Mouse (Mus musculus): Measurements from ENCODE around the gene H2-Aa. TPM values are rescaled to one million over a fixed set of nuclear protein-coding genes. Genes with fewer than 3 reads are reported as not detected.

Gene H2-Aa
- total and polyA plus RNA-seq, 3 experiments: not detected

DNA sequence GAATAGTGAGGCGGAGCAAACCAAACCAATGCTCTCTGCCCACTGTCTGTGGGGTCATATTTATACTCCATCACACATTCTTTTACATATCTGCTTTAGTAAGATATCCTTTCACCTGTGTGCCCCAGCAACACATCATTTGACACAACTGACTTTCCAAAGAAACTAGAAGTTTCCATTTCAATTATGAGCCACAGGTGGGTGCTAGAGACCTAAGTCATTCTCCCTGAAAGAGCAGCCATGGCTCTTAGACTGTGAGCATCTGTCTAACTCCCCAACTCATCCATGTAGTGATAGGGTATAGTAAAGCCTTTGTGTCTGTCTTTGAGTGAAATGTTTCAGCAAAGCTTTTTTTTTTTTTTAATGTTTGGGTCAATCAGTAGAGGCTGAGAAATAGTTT, 15.5 kb downstream of the H2-Aa start:
- Histone ChIP-seq H3K27me3 (ENCODE audit: control insufficient read depth in 1 of 2, insufficient read depth in 2 of 2, low read length in 2 of 2) (no peaks in the 10 kb centered on the region), H3K79me2 (ENCODE audit: control insufficient read depth, insufficient read depth, low read length, poor library complexity) (no peaks in the 10 kb centered on the region), H3K4me3 (ENCODE audit: control insufficient read depth in 1 of 2, insufficient read depth in 1 of 2, low read depth in 2 of 2, low read length in 2 of 2) (no peak overlapping the region), H3K4me1 (ENCODE audit: control insufficient read depth in 1 of 2, insufficient read depth in 2 of 2, low read length in 2 of 2) (no peaks in the 10 kb centered on the region), H3K9ac (ENCODE audit: control insufficient read depth, low read depth, low read length, poor library complexity, severe bottlenecking) (no peak overlapping the region), H3K36me3 (ENCODE audit: control insufficient read depth in 1 of 2, insufficient read depth in 2 of 2, low read length in 2 of 2) (no peaks in the 10 kb centered on the region), H3K9me3 (replicated peaks; ENCODE audit: insufficient read depth, low read length) (no peaks in the 10 kb centered on the region), H3K27ac (ENCODE audit: control insufficient read depth, low read depth, low read length) (no peak overlapping the region)
- TF ChIP-seq ZNF384 (IDR thresholded peaks at IDR 0.05; ENCODE audit: low read depth, low read length): no peak
- TF ChIP-seq HCFC1 (IDR thresholded peaks at IDR 0.05; ENCODE audit: low read depth, low read length): no peak
- no peak for TF ChIP-seq SIN3A (IDR thresholded peaks at IDR 0.05; ENCODE audit: low read length)
- no peak for TF ChIP-seq POLR2A (IDR thresholded peaks at IDR 0.05; ENCODE audit: control insufficient read depth in 1 of 2, insufficient read depth in 1 of 2, low read depth in 1 of 2, low read length in 2 of 2, poor library complexity in 1 of 2)
- no peak for TF ChIP-seq GATA1 (IDR thresholded peaks at IDR 0.05; ENCODE audit: low read depth, low read length)
- TF ChIP-seq MXI1 (IDR thresholded peaks at IDR 0.05; ENCODE audit: low read depth, low read length): no peak
- no peak for TF ChIP-seq EP300 (IDR thresholded peaks at IDR 0.05; ENCODE audit: low read depth in 1 of 2, low read length in 2 of 2)
- TF ChIP-seq ZKSCAN1 (IDR thresholded peaks at IDR 0.05; ENCODE audit: low read depth, low read length): no peak
- TF ChIP-seq RCOR1 (IDR thresholded peaks at IDR 0.05; ENCODE audit: low read depth, low read length): no peak
- no peak for TF ChIP-seq E2F4 (IDR thresholded peaks at IDR 0.05; ENCODE audit: borderline replicate concordance, low read depth, low read length)
- TF ChIP-seq ZC3H11A (IDR thresholded peaks at IDR 0.05; ENCODE audit: low read depth, low read length): no peak
- TF ChIP-seq USF1 (IDR thresholded peaks at IDR 0.05; ENCODE audit: low read depth, low read length): no peak
- no peak for TF ChIP-seq MYC (IDR thresholded peaks at IDR 0.05; ENCODE audit: low read depth, low read length)
- no peak for TF ChIP-seq CTCF (IDR thresholded peaks at IDR 0.05 in 2 of 3, conservative IDR thresholded peaks at IDR 0.05 in 1 of 3; ENCODE audit: control insufficient read depth in 1 of 3, insufficient read depth in 1 of 3, low read depth in 2 of 3, low read length in 3 of 3, poor library complexity in 1 of 3, severe bottlenecking in 1 of 3)
- TF ChIP-seq MAFK (IDR thresholded peaks at IDR 0.05; ENCODE audit: borderline replicate concordance, low read depth, low read length): no peak
- no peak for TF ChIP-seq NRF1 (IDR thresholded peaks at IDR 0.05; ENCODE audit: insufficient read depth, low read depth, low read length, poor library complexity, severe bottlenecking)
- no peak for TF ChIP-seq POLR2AphosphoS2 (IDR thresholded peaks at IDR 0.05; ENCODE audit: low read length)
- DNase-seq (ENCODE audit: low read depth, low spot score): no peak

DNA sequence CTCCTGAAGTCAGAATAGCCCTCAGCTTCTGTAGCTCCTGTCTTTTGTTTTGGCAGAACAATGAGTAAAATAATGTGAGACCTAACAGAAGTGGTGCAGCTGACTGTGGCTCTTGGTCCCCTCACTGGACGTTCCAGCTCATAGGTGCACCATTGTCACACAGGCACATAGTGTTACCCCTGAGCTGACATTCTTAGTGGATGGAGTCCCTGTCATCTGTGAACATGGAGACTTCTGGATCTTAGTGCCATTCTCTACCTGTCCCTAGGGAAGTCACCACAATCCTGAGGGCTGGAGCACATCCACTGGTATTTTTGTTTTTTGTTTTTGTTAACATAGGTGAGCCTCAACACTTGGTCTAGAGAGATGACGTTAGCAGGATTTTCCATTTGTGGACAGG, 16.7 kb downstream of the H2-Aa start:
- H3K9ac ChIP-seq (ENCODE audit: control insufficient read depth, low read depth, low read length, poor library complexity, severe bottlenecking): no peak overlapping the region
- no peak overlapping the region for H3K27ac ChIP-seq (ENCODE audit: control insufficient read depth, low read depth, low read length)
- TF ChIP-seq NRF1 (IDR thresholded peaks at IDR 0.05; ENCODE audit: insufficient read depth, low read depth, low read length, poor library complexity, severe bottlenecking): no peak
- no peak for TF ChIP-seq KAT2A (conservative IDR thresholded peaks at IDR 0.05; ENCODE audit: low read depth, low read length)
- no peak for TF ChIP-seq TBP (IDR thresholded peaks at IDR 0.05; ENCODE audit: low read depth, low read length)
- no peak for TF ChIP-seq CTCF (IDR thresholded peaks at IDR 0.05 in 2 of 3, conservative IDR thresholded peaks at IDR 0.05 in 1 of 3; ENCODE audit: control insufficient read depth in 1 of 3, insufficient read depth in 1 of 3, low read depth in 2 of 3, low read length in 3 of 3, poor library complexity in 1 of 3, severe bottlenecking in 1 of 3)
- TF ChIP-seq ZMIZ1 (IDR thresholded peaks at IDR 0.05; ENCODE audit: low read depth, low read length): no peak
- TF ChIP-seq NELFE (IDR thresholded peaks at IDR 0.05; ENCODE audit: low read depth, low read length): no peak
- no peaks in the 10 kb centered on the region for H3K9me3 ChIP-seq (replicated peaks; ENCODE audit: insufficient read depth, low read length)
- no peaks in the 10 kb centered on the region for H3K4me1 ChIP-seq (ENCODE audit: control insufficient read depth in 1 of 2, insufficient read depth in 2 of 2, low read length in 2 of 2)
- no peak overlapping the region for H3K4me3 ChIP-seq (ENCODE audit: control insufficient read depth in 1 of 2, insufficient read depth in 1 of 2, low read depth in 2 of 2, low read length in 2 of 2)
- no peaks in the 10 kb centered on the region for H3K36me3 ChIP-seq (ENCODE audit: control insufficient read depth in 1 of 2, insufficient read depth in 2 of 2, low read length in 2 of 2)
- no peak for DNase-seq (ENCODE audit: low read depth, low spot score)
- H3K79me2 ChIP-seq (ENCODE audit: control insufficient read depth, insufficient read depth, low read length, poor library complexity): no peaks in the 10 kb centered on the region
- no peaks in the 10 kb centered on the region for H3K27me3 ChIP-seq (ENCODE audit: control insufficient read depth in 1 of 2, insufficient read depth in 2 of 2, low read length in 2 of 2)

All from MEL (cell line).